Mouse (Mus musculus) myocyte (in vitro differentiated cells): ENCODE data around the gene Cdk2ap2. TPM values are rescaled to one million over a fixed set of nuclear protein-coding genes. Genes with fewer than 3 reads are reported as not detected.
A peak's percentile ranks its signal among the peaks of the same experiment; 100 is the strongest.

Source experiments
- H3K27me3 ChIP-seq: one replicate; pipeline ENCODE4 v1.6.1; 2011; ENCODE audit not compliant: control insufficient read depth, insufficient read depth, insufficient read length
- H3K36me3 ChIP-seq: one replicate; pipeline ENCODE4 v1.6.1; 2011; ENCODE audit not compliant: control insufficient read depth, insufficient read depth
- H3K4me2 ChIP-seq: one replicate; pipeline ENCODE4 v1.6.1; 2011; ENCODE audit warnings: low read depth, control low read depth
- H3K4me3 ChIP-seq: one replicate; pipeline ENCODE4 v1.5.1; 2011; ENCODE audit warnings: mild to moderate bottlenecking, control low read depth, moderate library complexity
- H3K79me2 ChIP-seq: one replicate; pipeline ENCODE4 v1.6.1; 2011; ENCODE audit not compliant: control insufficient read depth, insufficient read depth
- H3ac ChIP-seq: one replicate; pipeline ENCODE4 v1.6.1; 2011; ENCODE audit not compliant: control insufficient read depth, insufficient read length
- CEBPB ChIP-seq: IDR thresholded peaks from 2 replicates; pipeline ENCODE4 v1.6.1; 2011; ENCODE audit warnings: mild to moderate bottlenecking, moderate library complexity; ENCODE audit not compliant: poor library complexity, insufficient read depth, severe bottlenecking
- E2F4 ChIP-seq: IDR thresholded peaks from one replicate; pipeline ENCODE4 v1.6.1; 2011; ENCODE audit warnings: mild to moderate bottlenecking, control low read depth, moderate library complexity; ENCODE audit not compliant: insufficient read depth
- MAX ChIP-seq: IDR thresholded peaks from one replicate; pipeline ENCODE4 v1.6.1; 2011; ENCODE audit warnings: low read depth, mild to moderate bottlenecking, control low read depth
- MYOD1 ChIP-seq, 3 experiments: IDR thresholded peaks; one replicate each; pipeline ENCODE4 v1.6.1; 2011; ENCODE audit warnings: control low read depth in 2 of 3, low read depth in 2 of 3, mild to moderate bottlenecking in 2 of 3, moderate library complexity in 1 of 3; ENCODE audit not compliant: insufficient read length in 2 of 3, control insufficient read depth in 1 of 3
- MYOG ChIP-seq, 3 experiments: IDR thresholded peaks; one replicate each; pipeline ENCODE4 v1.6.1; 2011; ENCODE audit warnings: control low read depth in 2 of 3, low read depth in 2 of 3, mild to moderate bottlenecking in 2 of 3; ENCODE audit not compliant: insufficient read length in 2 of 3, control insufficient read depth in 1 of 3, insufficient read depth in 1 of 3
- POLR2A ChIP-seq: IDR thresholded peaks from one replicate; pipeline ENCODE4 v1.6.1; 2011; ENCODE audit warnings: low read depth, mild to moderate bottlenecking, control low read depth, moderate library complexity; ENCODE audit not compliant: insufficient read length
- POLR2AphosphoS2 ChIP-seq: IDR thresholded peaks from one replicate; pipeline ENCODE4 v1.6.1; 2011; ENCODE audit warnings: low read depth, control low read depth; ENCODE audit not compliant: insufficient read length
- REST ChIP-seq: IDR thresholded peaks from one replicate; pipeline ENCODE4 v1.6.1; 2011; ENCODE audit warnings: mild to moderate bottlenecking, control low read depth, moderate library complexity; ENCODE audit not compliant: insufficient read depth, insufficient read length
- SRF ChIP-seq: IDR thresholded peaks from one replicate; pipeline ENCODE4 v1.6.1; 2011; ENCODE audit warnings: low read depth; ENCODE audit not compliant: control insufficient read depth, insufficient read length
- TCF12 ChIP-seq: IDR thresholded peaks from one replicate; pipeline ENCODE4 v1.6.1; 2011; ENCODE audit warnings: mild to moderate bottlenecking, control low read depth; ENCODE audit not compliant: poor library complexity, insufficient read depth, severe bottlenecking
- TCF3 ChIP-seq: IDR thresholded peaks from one replicate; pipeline ENCODE4 v1.6.1; 2011; ENCODE audit warnings: low read depth, control low read depth; ENCODE audit not compliant: insufficient read length
- USF1 ChIP-seq: IDR thresholded peaks from one replicate; pipeline ENCODE4 v1.6.1; 2011; ENCODE audit warnings: low read depth, mild to moderate bottlenecking, control low read depth, moderate library complexity
- polyA plus RNA-seq: library from polyadenylated mRNA; unstranded; fragments of >200 nt; fragmentation: generic; extraction: Trizol; gene quantifications from one replicate; pipeline ENCODE4 v1.2.1, GENCODE M21; 2012; ENCODE audit warnings: missing spikeins

Cdk2ap2 gene
- polyA plus RNA-seq, 1 experiment = 148 TPM

- Histone ChIP-seq H3K4me2 (no peak overlapping the region), H3K79me2 (no peaks in the 10 kb centered on the region), H3K4me3 (no peak overlapping the region), H3ac (no peak overlapping the region), H3K27me3 (no peaks in the 10 kb centered on the region), H3K36me3 (no peaks in the 10 kb centered on the region)
- TF ChIP-seq E2F4 (no peak), MYOD1 (IDR thresholded peaks at IDR 0.05; ENCODE audit: control insufficient read depth in 1 of 3, insufficient read length in 2 of 3, low read depth in 2 of 3) (no peak), MAX (no peak), TCF3 (no peak), USF1 (no peak), TCF12 (no peak), CEBPB (no peak), MYOG (IDR thresholded peaks at IDR 0.05; ENCODE audit: control insufficient read depth in 1 of 3, insufficient read depth in 1 of 3, insufficient read length in 2 of 3, low read depth in 2 of 3) (no peak), REST (no peak), POLR2A (no peak), SRF (no peak), POLR2AphosphoS2 (no peak)
Observed at GRCm38 (mm10) chr19:4086156-4086555, 10.8 kb upstream of the Cdk2ap2 start.

- H3K4me3 ChIP-seq = no peak overlapping the region
- no peaks in the 10 kb centered on the region for H3K79me2 ChIP-seq
- TF ChIP-seq CEBPB = peak; percentile 67; the same call in 1 of the 2 replicates
- no peak for TF ChIP-seq MYOG (IDR thresholded peaks at IDR 0.05; ENCODE audit: control insufficient read depth in 1 of 3, insufficient read depth in 1 of 3, insufficient read length in 2 of 3, low read depth in 2 of 3)
- H3K27me3 ChIP-seq = no peaks in the 10 kb centered on the region
- H3K4me2 ChIP-seq = peak overlapping the region; percentile 23
- no peak overlapping the region for H3ac ChIP-seq
- no peaks in the 10 kb centered on the region for H3K36me3 ChIP-seq
Observed at GRCm38 (mm10) chr19:4087090-4087489, 9.9 kb upstream of the Cdk2ap2 start.

GRCm38 (mm10) chr19:4088146-4088545 lies 8.8 kb upstream of the Cdk2ap2 start:
- TF ChIP-seq USF1 = no peak
- TF ChIP-seq MAX = no peak
- no peak for TF ChIP-seq SRF
- TF ChIP-seq REST = no peak
- Histone ChIP-seq H3K36me3 (no peaks in the 10 kb centered on the region), H3K4me3 (no peak overlapping the region), H3ac (no peak overlapping the region), H3K4me2 (no peak overlapping the region), H3K79me2 (no peaks in the 10 kb centered on the region), H3K27me3 (no peaks in the 10 kb centered on the region)

- Histone ChIP-seq H3K79me2 (no peaks in the 10 kb centered on the region), H3K4me3 (no peak overlapping the region), H3K4me2 (no peak overlapping the region), H3ac (no peak overlapping the region), H3K27me3 (no peaks in the 10 kb centered on the region), H3K36me3 (no peaks in the 10 kb centered on the region)
- TF ChIP-seq SRF (no peak), MYOG (IDR thresholded peaks at IDR 0.05; ENCODE audit: control insufficient read depth in 1 of 3, insufficient read depth in 1 of 3, insufficient read length in 2 of 3, low read depth in 2 of 3) (no peak), USF1 (no peak)
Observed at GRCm38 (mm10) chr19:4089128-4089527, 7.9 kb upstream of the Cdk2ap2 start.

GRCm38 (mm10) chr19:4090446-4090845 lies 6.5 kb upstream of the Cdk2ap2 start:
- H3K4me2 ChIP-seq = peak overlapping the region; percentile 57
- TF ChIP-seq CEBPB (no peak), POLR2A (no peak), TCF3 (peak; percentile 26), REST (no peak), E2F4 (no peak), USF1 (no peak), TCF12 (no peak), MAX (no peak), POLR2AphosphoS2 (no peak), MYOG (IDR thresholded peaks at IDR 0.05; ENCODE audit: control insufficient read depth in 1 of 3, insufficient read depth in 1 of 3, insufficient read length in 2 of 3, low read depth in 2 of 3) (peak in 2 of 3 experiments; percentile 18 to 43), MYOD1 (IDR thresholded peaks at IDR 0.05; ENCODE audit: control insufficient read depth in 1 of 3, insufficient read length in 2 of 3, low read depth in 2 of 3) (peak in 2 of 3 experiments; percentile 67 to 80)
- H3K79me2 ChIP-seq = no peaks in the 10 kb centered on the region
- H3ac ChIP-seq = no peak overlapping the region
- no peaks in the 10 kb centered on the region for H3K27me3 ChIP-seq
- no peaks in the 10 kb centered on the region for H3K36me3 ChIP-seq
- no peak overlapping the region for H3K4me3 ChIP-seq

- Histone ChIP-seq H3K4me2 (peak overlapping the region; percentile 57), H3K27me3 (no peaks in the 10 kb centered on the region), H3K4me3 (no peak overlapping the region), H3K36me3 (no peaks in the 10 kb centered on the region), H3K79me2 (no peaks in the 10 kb centered on the region), H3ac (no peak overlapping the region)
- TF ChIP-seq SRF (no peak), USF1 (no peak), MYOD1 (IDR thresholded peaks at IDR 0.05; ENCODE audit: control insufficient read depth in 1 of 3, insufficient read length in 2 of 3, low read depth in 2 of 3) (no peak), TCF12 (no peak), MYOG (IDR thresholded peaks at IDR 0.05; ENCODE audit: control insufficient read depth in 1 of 3, insufficient read depth in 1 of 3, insufficient read length in 2 of 3, low read depth in 2 of 3) (no peak), POLR2AphosphoS2 (no peak), REST (no peak), E2F4 (no peak), CEBPB (no peak), TCF3 (no peak), MAX (no peak), POLR2A (no peak)
Observed at GRCm38 (mm10) chr19:4091383-4091782, 5.6 kb upstream of the Cdk2ap2 start.
